Mouse (Mus musculus): ENCODE results near the gene Parp2. TPM values are rescaled to one million over a fixed set of nuclear protein-coding genes. Genes with fewer than 3 reads are reported as not detected.
A peak's percentile ranks its signal among the peaks of the same experiment; 100 is the strongest.
"Not testable (repeated sequence)": the region's sequence is repeated elsewhere in the genome, so short reads cannot be mapped to it uniquely, and the experiment has no call there.

Parp2 gene
- polyA plus RNA-seq, 1 experiment = 22.1 TPM

GRCm38 (mm10) chr14:50802843-50803562 lies 4.6 kb upstream of the Parp2 start:
- H3ac ChIP-seq (ENCODE audit: control insufficient read depth, insufficient read length) = no peak overlapping the region
- no peak overlapping the region for H3K4me3 ChIP-seq
- no peak overlapping the region for H3K4me2 ChIP-seq (ENCODE audit: low read depth)
- H3K36me3 ChIP-seq (ENCODE audit: control insufficient read depth, insufficient read depth) = no peaks in the 10 kb centered on the region
- H3K79me2 ChIP-seq (ENCODE audit: control insufficient read depth, insufficient read depth) = peaks cover 2% of the 10 kb centered on the region
- H3K27me3 ChIP-seq (ENCODE audit: control insufficient read depth, insufficient read depth, insufficient read length) = no peaks in the 10 kb centered on the region
- no peak for TF ChIP-seq POLR2AphosphoS2 (IDR thresholded peaks at IDR 0.05; ENCODE audit: insufficient read length, low read depth)
- no peak for TF ChIP-seq MAX (IDR thresholded peaks at IDR 0.05; ENCODE audit: low read depth)

DNA sequence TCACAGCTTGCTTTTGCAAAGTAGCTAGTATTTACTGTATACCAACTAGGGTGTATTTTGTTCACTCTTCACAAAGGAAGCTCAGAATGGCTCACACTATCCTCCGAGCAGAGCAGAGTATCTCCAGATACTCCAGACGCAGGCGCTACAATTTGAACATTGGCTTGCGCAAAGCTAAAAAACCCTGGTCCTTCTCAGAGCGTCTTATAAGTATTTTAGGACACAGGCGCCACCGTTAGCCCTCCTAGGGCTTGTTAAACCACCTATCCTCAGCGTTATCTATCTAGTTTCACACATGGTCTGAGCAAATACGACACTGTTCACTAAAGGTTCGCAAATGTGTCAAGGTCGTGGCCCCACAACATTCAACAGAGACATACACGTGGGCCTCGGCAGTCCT lies 3.0 kb upstream of the Parp2 start:
- Histone ChIP-seq H3K79me2 (ENCODE audit: control insufficient read depth, insufficient read depth) (peaks cover 7% of the 10 kb centered on the region), H3K4me3 (peak overlapping the region; percentile 11), H3K27me3 (ENCODE audit: control insufficient read depth, insufficient read depth, insufficient read length) (no peaks in the 10 kb centered on the region), H3ac (ENCODE audit: control insufficient read depth, insufficient read length) (no peak overlapping the region), H3K36me3 (ENCODE audit: control insufficient read depth, insufficient read depth) (no peaks in the 10 kb centered on the region), H3K4me2 (ENCODE audit: low read depth) (peak overlapping the region; percentile 66)
- no peak for TF ChIP-seq POLR2A (IDR thresholded peaks at IDR 0.05; ENCODE audit: insufficient read length, low read depth)
- no peak for TF ChIP-seq TCF12 (IDR thresholded peaks at IDR 0.05; ENCODE audit: insufficient read depth, poor library complexity, severe bottlenecking)
- TF ChIP-seq MYOG (IDR thresholded peaks at IDR 0.05; ENCODE audit: control insufficient read depth in 1 of 3, insufficient read depth in 1 of 3, insufficient read length in 2 of 3, low read depth in 2 of 3) = no peak
- TF ChIP-seq CEBPB (IDR thresholded peaks at IDR 0.05; ENCODE audit: insufficient read depth, poor library complexity, severe bottlenecking) = no peak
- TF ChIP-seq USF1 (IDR thresholded peaks at IDR 0.05; ENCODE audit: low read depth) = no peak
- no peak for TF ChIP-seq REST (IDR thresholded peaks at IDR 0.05; ENCODE audit: insufficient read depth, insufficient read length)
- no peak for TF ChIP-seq MYOD1 (IDR thresholded peaks at IDR 0.05; ENCODE audit: control insufficient read depth in 1 of 3, insufficient read length in 2 of 3, low read depth in 2 of 3)
- no peak for TF ChIP-seq POLR2AphosphoS2 (IDR thresholded peaks at IDR 0.05; ENCODE audit: insufficient read length, low read depth)
- no peak for TF ChIP-seq MAX (IDR thresholded peaks at IDR 0.05; ENCODE audit: low read depth)
- no peak for TF ChIP-seq SRF (IDR thresholded peaks at IDR 0.05; ENCODE audit: control insufficient read depth, insufficient read length, low read depth)
- no peak for TF ChIP-seq E2F4 (IDR thresholded peaks at IDR 0.05; ENCODE audit: insufficient read depth)
- no peak for TF ChIP-seq TCF3 (IDR thresholded peaks at IDR 0.05; ENCODE audit: insufficient read length, low read depth)

DNA sequence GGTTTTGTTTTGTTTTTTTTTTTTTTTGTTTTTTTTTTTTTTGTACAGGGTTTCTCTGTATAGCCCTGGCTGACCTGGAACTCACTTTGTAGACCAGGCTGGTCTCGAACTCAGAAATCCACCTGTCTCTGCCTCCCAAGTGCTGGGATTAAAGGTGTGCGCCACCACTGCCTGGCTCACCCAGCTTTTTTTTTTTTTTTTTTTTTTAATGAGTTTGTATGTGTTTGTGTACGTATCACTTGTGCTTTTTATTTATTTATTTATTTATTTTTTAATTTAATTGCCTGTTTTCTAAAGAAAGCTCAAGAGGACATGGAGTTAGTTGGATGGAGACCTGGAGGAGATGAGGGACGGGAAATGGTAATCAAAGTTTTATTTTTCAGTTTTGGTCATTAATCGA lies 1.2 kb upstream of the Parp2 start:
- not testable (repeated sequence) for H3K4me3 ChIP-seq; H3K36me3 ChIP-seq (ENCODE audit: control insufficient read depth, insufficient read depth); H3K27me3 ChIP-seq (ENCODE audit: control insufficient read depth, insufficient read depth, insufficient read length); H3K79me2 ChIP-seq (ENCODE audit: control insufficient read depth, insufficient read depth); H3ac ChIP-seq (ENCODE audit: control insufficient read depth, insufficient read length)
- peak overlapping the region; percentile 52 for H3K4me2 ChIP-seq (ENCODE audit: low read depth)

- Histone ChIP-seq H3K4me3 (no peak overlapping the region), H3K36me3 (ENCODE audit: control insufficient read depth, insufficient read depth) (peaks cover 20% of the 10 kb centered on the region), H3ac (ENCODE audit: control insufficient read depth, insufficient read length) (no peak overlapping the region), H3K4me2 (ENCODE audit: low read depth) (no peak overlapping the region), H3K79me2 (ENCODE audit: control insufficient read depth, insufficient read depth) (peaks cover 4% of the 10 kb centered on the region), H3K27me3 (ENCODE audit: control insufficient read depth, insufficient read depth, insufficient read length) (no peaks in the 10 kb centered on the region)
- no peak for TF ChIP-seq MYOG (IDR thresholded peaks at IDR 0.05; ENCODE audit: control insufficient read depth in 1 of 3, insufficient read depth in 1 of 3, insufficient read length in 2 of 3, low read depth in 2 of 3)
- no peak for TF ChIP-seq E2F4 (IDR thresholded peaks at IDR 0.05; ENCODE audit: insufficient read depth)
- TF ChIP-seq MYOD1 (IDR thresholded peaks at IDR 0.05; ENCODE audit: control insufficient read depth in 1 of 3, insufficient read length in 2 of 3, low read depth in 2 of 3) = no peak
- TF ChIP-seq POLR2AphosphoS2 (IDR thresholded peaks at IDR 0.05; ENCODE audit: insufficient read length, low read depth) = no peak
- TF ChIP-seq MAX (IDR thresholded peaks at IDR 0.05; ENCODE audit: low read depth) = no peak
- TF ChIP-seq TCF3 (IDR thresholded peaks at IDR 0.05; ENCODE audit: insufficient read length, low read depth) = no peak
- no peak for TF ChIP-seq POLR2A (IDR thresholded peaks at IDR 0.05; ENCODE audit: insufficient read length, low read depth)
- no peak for TF ChIP-seq REST (IDR thresholded peaks at IDR 0.05; ENCODE audit: insufficient read depth, insufficient read length)
- TF ChIP-seq TCF12 (IDR thresholded peaks at IDR 0.05; ENCODE audit: insufficient read depth, poor library complexity, severe bottlenecking) = no peak
- no peak for TF ChIP-seq CEBPB (IDR thresholded peaks at IDR 0.05; ENCODE audit: insufficient read depth, poor library complexity, severe bottlenecking)
- no peak for TF ChIP-seq USF1 (IDR thresholded peaks at IDR 0.05; ENCODE audit: low read depth)
- TF ChIP-seq SRF (IDR thresholded peaks at IDR 0.05; ENCODE audit: control insufficient read depth, insufficient read length, low read depth) = no peak
These were observed 5.4 kb downstream of the Parp2 start for GRCm38 (mm10) chr14:50813060-50813459.

GRCm38 (mm10) chr14:50823240-50823639 lies 15.6 kb downstream of the Parp2 start:
- H3K36me3 ChIP-seq (ENCODE audit: control insufficient read depth, insufficient read depth) = peaks cover 29% of the 10 kb centered on the region
- H3ac ChIP-seq (ENCODE audit: control insufficient read depth, insufficient read length) = no peak overlapping the region
- no peak overlapping the region for H3K4me2 ChIP-seq (ENCODE audit: low read depth)
- TF ChIP-seq MYOG (IDR thresholded peaks at IDR 0.05; ENCODE audit: control insufficient read depth in 1 of 3, insufficient read depth in 1 of 3, insufficient read length in 2 of 3, low read depth in 2 of 3) = no peak
- TF ChIP-seq E2F4 (IDR thresholded peaks at IDR 0.05; ENCODE audit: insufficient read depth) = no peak
- TF ChIP-seq POLR2A (IDR thresholded peaks at IDR 0.05; ENCODE audit: insufficient read length, low read depth) = no peak
- no peak for TF ChIP-seq CEBPB (IDR thresholded peaks at IDR 0.05; ENCODE audit: insufficient read depth, poor library complexity, severe bottlenecking)
- no peak for TF ChIP-seq SRF (IDR thresholded peaks at IDR 0.05; ENCODE audit: control insufficient read depth, insufficient read length, low read depth)
- no peak for TF ChIP-seq TCF3 (IDR thresholded peaks at IDR 0.05; ENCODE audit: insufficient read length, low read depth)
- no peak overlapping the region for H3K4me3 ChIP-seq
- H3K79me2 ChIP-seq (ENCODE audit: control insufficient read depth, insufficient read depth) = no peaks in the 10 kb centered on the region
- H3K27me3 ChIP-seq (ENCODE audit: control insufficient read depth, insufficient read depth, insufficient read length) = no peaks in the 10 kb centered on the region
